Mouse (Mus musculus): ENCODE measurements around the gene Ifitm6. TPM values are rescaled to one million over a fixed set of nuclear protein-coding genes. Genes with fewer than 3 reads are reported as not detected.
"Not testable (repeated sequence)": the region's sequence is repeated elsewhere in the genome, so short reads cannot be mapped to it uniquely, and the experiment has no call there.

Ifitm6 gene
- polyA plus RNA-seq, 1 experiment from 2014 or later = 0.63 TPM

- H3K27me3 ChIP-seq = no peaks in the 10 kb centered on the region
- ATAC-seq (ENCODE audit: low read depth) = no peak
- no peak overlapping the region for H3K27ac ChIP-seq (replicated peaks)
- WGBS = 91% methylated on average over 4 of the region's 4 CpGs
- H3K4me2 ChIP-seq = no peak overlapping the region
- H3K4me1 ChIP-seq (replicated peaks) = peaks cover 10% of the 10 kb centered on the region
- H3K36me3 ChIP-seq = no peaks in the 10 kb centered on the region
- no peak overlapping the region for H3K4me3 ChIP-seq
- no peak overlapping the region for H3K9ac ChIP-seq
- no peaks in the 10 kb centered on the region for H3K9me3 ChIP-seq
Measured at GRCm38 (mm10) chr7:141039386-141040107, 21.8 kb upstream of the Ifitm6 start.

- H3K27me3 ChIP-seq = no peaks in the 10 kb centered on the region
- WGBS = 85% methylated on average over 20 of the region's 21 CpGs
- H3K36me3 ChIP-seq = no peaks in the 10 kb centered on the region
- no peak overlapping the region for H3K9ac ChIP-seq
- H3K4me1 ChIP-seq (replicated peaks) = peaks cover 10% of the 10 kb centered on the region
- H3K4me2 ChIP-seq = no peak overlapping the region
- H3K9me3 ChIP-seq = no peaks in the 10 kb centered on the region
- H3K4me3 ChIP-seq = no peak overlapping the region
- no peak overlapping the region for H3K27ac ChIP-seq (replicated peaks)
- no peak for ATAC-seq (ENCODE audit: low read depth)
Measured at GRCm38 (mm10) chr7:141038090-141039032, 20.6 kb upstream of the Ifitm6 start.

GRCm38 (mm10) chr7:141036624-141037023 lies 18.9 kb upstream of the Ifitm6 start:
- H3K9me3 ChIP-seq; H3K36me3 ChIP-seq; ATAC-seq (ENCODE audit: low read depth); H3K9ac ChIP-seq; H3K4me3 ChIP-seq; H3K4me2 ChIP-seq; H3K27ac ChIP-seq (replicated peaks); H3K27me3 ChIP-seq; H3K4me1 ChIP-seq (replicated peaks): not testable (repeated sequence)
- WGBS = 70% methylated on average over 1 of the region's 2 CpGs

GRCm38 (mm10) chr7:141032458-141033167 lies 14.9 kb upstream of the Ifitm6 start:
- Histone ChIP-seq H3K27me3 (no peaks in the 10 kb centered on the region), H3K27ac (replicated peaks) (no peak overlapping the region), H3K4me2 (no peak overlapping the region), H3K9me3 (no peaks in the 10 kb centered on the region), H3K4me3 (no peak overlapping the region), H3K36me3 (no peaks in the 10 kb centered on the region), H3K4me1 (replicated peaks) (no peaks in the 10 kb centered on the region), H3K9ac (no peak overlapping the region)
- no peak for ATAC-seq (ENCODE audit: low read depth)
- WGBS = 83% methylated on average over 9 of the region's 9 CpGs

- Histone ChIP-seq H3K27me3 (no peaks in the 10 kb centered on the region), H3K9ac (no peak overlapping the region), H3K4me2 (no peak overlapping the region), H3K9me3 (no peaks in the 10 kb centered on the region), H3K4me3 (no peak overlapping the region), H3K27ac (replicated peaks) (no peak overlapping the region), H3K4me1 (replicated peaks) (peaks cover 13% of the 10 kb centered on the region; the same call in 1 of the 2 replicates), H3K36me3 (no peaks in the 10 kb centered on the region)
- no peak for ATAC-seq (ENCODE audit: low read depth)
- 40% methylated on average over 3 of the region's 3 CpGs for WGBS
Measured at GRCm38 (mm10) chr7:141030390-141030789, 12.7 kb upstream of the Ifitm6 start.

GRCm38 (mm10) chr7:141028831-141029230 lies 11.1 kb upstream of the Ifitm6 start, which contains the start of gene Gm17387:
TSS of gene Gm17387 (plus strand) at chr7:141029131.
- peaks cover 19% of the 10 kb centered on the region; the same call in 1 of the 2 replicates for H3K4me1 ChIP-seq (replicated peaks)
- 90% methylated on average over 2 of the region's 2 CpGs for WGBS

GRCm38 (mm10) chr7:141026740-141027098 lies 9.0 kb upstream of the Ifitm6 start:
- H3K27me3 ChIP-seq = no peaks in the 10 kb centered on the region
- no peak overlapping the region for H3K4me2 ChIP-seq
- no peaks in the 10 kb centered on the region for H3K9me3 ChIP-seq
- WGBS = 37% methylated on average over 5 of the region's 5 CpGs
- peak overlapping the region; percentile 85 for H3K27ac ChIP-seq (replicated peaks)
- ATAC-seq (ENCODE audit: low read depth) = peak; percentile 26
- H3K4me1 ChIP-seq (replicated peaks) = peaks cover 19% of the 10 kb centered on the region; the same call in 1 of the 2 replicates
- no peak overlapping the region for H3K9ac ChIP-seq
- no peak overlapping the region for H3K4me3 ChIP-seq
- no peaks in the 10 kb centered on the region for H3K36me3 ChIP-seq

More at GRCm38 (mm10) chr7:141028831-141029230, 11.1 kb upstream of the Ifitm6 start, which contains the start of gene Gm17387:
- Histone ChIP-seq H3K9ac (no peak within 1 kb of the TSS), H3K9me3 (no peaks in the 10 kb centered on the region), H3K36me3 (no peaks in the 10 kb centered on the region), H3K4me2 (no peak within 1 kb of the TSS), H3K27me3 (no peaks in the 10 kb centered on the region), H3K4me3 (no peak within 1 kb of the TSS), H3K27ac (replicated peaks) (no peak within 1 kb of the TSS)
- no peak for ATAC-seq (ENCODE audit: low read depth)

- peaks cover 19% of the 10 kb centered on the region; the same call in 1 of the 2 replicates for H3K4me1 ChIP-seq (replicated peaks)
- H3K9ac ChIP-seq = no peak overlapping the region
- no peaks in the 10 kb centered on the region for H3K36me3 ChIP-seq
- peak overlapping the region; percentile 85 for H3K27ac ChIP-seq (replicated peaks)
- H3K27me3 ChIP-seq = no peaks in the 10 kb centered on the region
- no peak overlapping the region for H3K4me3 ChIP-seq
- no peaks in the 10 kb centered on the region for H3K9me3 ChIP-seq
- peak; percentile 40; the same call in 1 of the 2 replicates for ATAC-seq (ENCODE audit: low read depth)
- H3K4me2 ChIP-seq = no peak overlapping the region
- WGBS = 11% methylated on average over 6 of the region's 6 CpGs
Measured at GRCm38 (mm10) chr7:141026097-141026739, 8.5 kb upstream of the Ifitm6 start.

GRCm38 (mm10) chr7:141024865-141025838 lies 7.4 kb upstream of the Ifitm6 start:
- 16% methylated on average over 6 of the region's 6 CpGs for WGBS
- Histone ChIP-seq H3K9ac (no peak overlapping the region), H3K4me2 (0 out of 2 replicates have a peak overlapping the region, but pooled peaks have one; percentile 3)

GRCm38 (mm10) chr7:141021489-141022449 lies 4.0 kb upstream of the Ifitm6 start:
- 86% methylated on average over 14 of the region's 14 CpGs for WGBS
- H3K27ac ChIP-seq (replicated peaks) = no peak overlapping the region
- no peak overlapping the region for H3K4me2 ChIP-seq
- no peaks in the 10 kb centered on the region for H3K27me3 ChIP-seq
- H3K9me3 ChIP-seq = no peaks in the 10 kb centered on the region
- no peaks in the 10 kb centered on the region for H3K36me3 ChIP-seq
- H3K4me3 ChIP-seq = no peak overlapping the region
- peaks cover 18% of the 10 kb centered on the region; the same call in 1 of the 2 replicates for H3K4me1 ChIP-seq (replicated peaks)
- H3K9ac ChIP-seq = no peak overlapping the region
- ATAC-seq (ENCODE audit: low read depth) = no peak

More at GRCm38 (mm10) chr7:141024865-141025838, 7.4 kb upstream of the Ifitm6 start:
- ATAC-seq (ENCODE audit: low read depth) = peak; percentile 77
- Histone ChIP-seq H3K36me3 (no peaks in the 10 kb centered on the region), H3K27me3 (no peaks in the 10 kb centered on the region), H3K4me3 (no peak overlapping the region), H3K27ac (replicated peaks) (peak overlapping the region; percentile 85), H3K9me3 (no peaks in the 10 kb centered on the region), H3K4me1 (replicated peaks) (peaks cover 19% of the 10 kb centered on the region; the same call in 1 of the 2 replicates)
